Mouse (Mus musculus) limb, embryonic 14.5 days (tissue): ENCODE results near the gene Rpl37. TPM values are rescaled to one million over a fixed set of nuclear protein-coding genes. Genes with fewer than 3 reads are reported as not detected.

Source experiments
- ATAC-seq: fragments of 200-750 bp; cut with Nextera tagmentation; 2 replicates; pipeline ENCODE4 v1.8.0; 2017; ENCODE audit warnings: low read depth, moderate number of reproducible peaks, moderate TSS enrichment; ENCODE audit not compliant: low FRiP score
- DNase-seq: peaks from one replicate; pipeline ENCODE4 v3.0.0-alpha.2; 2015; ENCODE audit warnings: low spot score
- H3K27ac ChIP-seq: fragments of 300-500 bp; sonication (generic); replicated peaks from 2 replicates; pipeline ENCODE4 v1.5.1; 2014; ENCODE audit warnings: low read depth, mild to moderate bottlenecking, low read length, moderate library complexity, mixed read lengths
- H3K27me3 ChIP-seq: fragments of 300-500 bp; sonication (generic); 2 replicates; pipeline ENCODE4 v1.6.1; 2014; ENCODE audit warnings: low read length, mixed read lengths; ENCODE audit not compliant: control insufficient read depth, insufficient read depth
- H3K36me3 ChIP-seq: fragments of 300-500 bp; sonication (generic); 2 replicates; pipeline ENCODE4 v1.6.1; 2014; ENCODE audit warnings: mild to moderate bottlenecking, low read length, moderate library complexity, mixed read lengths; ENCODE audit not compliant: control insufficient read depth, insufficient read depth
- H3K4me1 ChIP-seq: fragments of 300-500 bp; sonication (generic); 2 replicates; pipeline ENCODE4 v1.6.1; 2014; ENCODE audit warnings: antibody characterized with exemption, low read length, mixed read lengths; ENCODE audit not compliant: control insufficient read depth, insufficient read depth
- H3K4me2 ChIP-seq: fragments of 300-500 bp; sonication (generic); replicated peaks from 2 replicates; pipeline ENCODE4 v1.6.1; 2014; ENCODE audit warnings: low read depth, mild to moderate bottlenecking, low read length, moderate library complexity; ENCODE audit not compliant: severe bottlenecking
- H3K4me3 ChIP-seq: fragments of 300-500 bp; sonication (generic); replicated peaks from 2 replicates; pipeline ENCODE4 v1.5.1; 2014; ENCODE audit warnings: low read length
- H3K9ac ChIP-seq: fragments of 300-500 bp; sonication (generic); 2 replicates; pipeline ENCODE4 v1.6.1; 2014; ENCODE audit warnings: mild to moderate bottlenecking, low read depth, low read length, moderate library complexity; ENCODE audit not compliant: severe bottlenecking
- H3K9me3 ChIP-seq: fragments of 300-500 bp; sonication (generic); 2 replicates; pipeline ENCODE4 v1.6.1; 2016; ENCODE audit warnings: low read length; ENCODE audit not compliant: control insufficient read depth
- POLR2A ChIP-seq: fragments of 200-500 bp; IDR thresholded peaks from 2 replicates; pipeline ENCODE4 v1.8.0; 2012; ENCODE audit warnings: inconsistent platforms, mild to moderate bottlenecking, moderate library complexity, borderline replicate concordance; ENCODE audit not compliant: insufficient read depth, insufficient read length; ENCODE audit errors: extremely low read depth
- WGBS: fragments of 180-500 bp; shearing (Covaris S2); extraction: QIAGEN DNeasy Blood & Tissue Kit; methylation state at CpG from one replicate; pipeline ENCODE4 v1.1.7; 2014; 5-methylcytosine and 5-hydroxymethylcytosine counted together
- polyA plus RNA-seq, 2 experiments: library from polyadenylated mRNA; depleted of rRNA in 1 of 2; stranded (reverse) in 1 of 2; unstranded in 1 of 2; fragments of >200 nt; fragmentation: Nextera tagmentation in 1 of 2; extraction: Ambion mirVana in 1 of 2; gene quantifications; 2 replicates each; pipeline versions ENCODE4 v1.2.1 to v1.2.3; 2012 to 2014

The Rpl37 gene
- polyA plus RNA-seq, 2 experiments: 865 to 1,908 TPM

DNA sequence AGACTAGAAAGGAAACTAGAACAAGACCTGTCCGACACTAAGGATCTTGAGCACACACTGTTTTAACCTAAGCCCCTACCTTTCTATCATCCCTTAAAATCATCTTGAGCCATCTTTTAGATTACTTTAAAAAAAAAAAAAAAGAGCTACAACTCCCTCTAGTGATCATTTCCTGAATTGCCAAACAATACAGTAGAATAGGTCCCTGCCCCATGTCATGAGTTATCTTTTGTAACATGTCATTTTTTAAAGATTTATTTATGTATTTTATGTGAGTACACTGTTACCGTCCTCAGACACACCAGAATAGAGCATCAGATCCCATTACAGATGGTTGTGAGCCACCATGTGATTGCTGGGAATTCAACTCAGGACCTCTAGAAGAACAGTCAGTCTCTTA is 10.2 kb upstream of the Rpl37 start:
- Histone ChIP-seq H3K36me3 (no peaks in the 10 kb centered on the region), H3K9ac (no peak overlapping the region), H3K4me2 (no peak overlapping the region), H3K9me3 (no peaks in the 10 kb centered on the region), H3K4me1 (no peaks in the 10 kb centered on the region), H3K4me3 (no peak overlapping the region), H3K27ac (no peak overlapping the region), H3K27me3 (no peaks in the 10 kb centered on the region)
- ATAC-seq: no peak
- DNase-seq: no peak
- TF ChIP-seq POLR2A: no peak
- 48% methylated on average over 2 of the region's 2 CpGs for WGBS

DNA sequence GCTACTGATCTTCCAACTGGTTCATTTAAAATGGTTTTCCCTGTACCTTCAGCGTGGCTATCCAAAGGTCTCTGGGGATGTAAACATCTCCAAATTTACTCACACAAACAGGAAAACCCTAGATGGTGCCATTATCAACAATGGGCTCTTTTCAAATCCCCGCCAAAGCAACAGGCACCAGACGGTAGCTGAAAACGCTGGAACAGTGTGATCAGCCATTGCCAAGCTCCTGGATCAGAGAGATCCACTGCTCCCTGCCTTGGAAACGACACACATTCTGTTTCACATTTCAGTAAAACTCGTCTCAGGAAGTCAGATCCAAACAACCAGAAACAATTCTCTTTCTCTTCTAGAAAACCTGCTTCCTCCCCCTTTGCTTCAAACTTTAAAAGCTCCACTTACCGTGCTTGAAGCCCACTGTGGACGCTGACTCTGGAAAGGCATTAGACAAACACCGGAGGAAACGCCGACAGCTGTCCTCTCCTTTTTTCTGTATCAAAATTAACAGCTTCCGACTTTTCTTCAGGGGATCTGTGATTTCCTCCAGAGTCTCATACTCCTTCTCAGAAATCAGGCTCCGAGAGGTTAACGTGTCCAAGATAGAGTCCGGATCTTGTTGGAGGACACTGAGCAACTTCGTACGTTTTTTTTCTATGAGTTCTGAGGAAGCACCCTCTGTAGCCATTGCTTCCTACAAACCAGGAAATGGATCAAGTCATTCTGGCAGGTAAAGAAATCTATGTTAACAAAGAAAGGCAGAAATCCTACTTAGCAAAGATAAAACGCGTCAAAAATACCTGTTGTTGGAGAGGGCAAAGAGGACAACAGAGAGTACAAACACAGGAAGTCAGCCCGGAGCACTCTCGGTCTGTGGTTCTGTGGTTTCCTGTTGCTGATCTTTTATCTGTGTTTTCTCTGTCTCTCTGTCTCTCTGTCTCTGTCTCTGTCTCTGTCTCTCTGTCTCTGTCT is 8.5 kb upstream of the Rpl37 start, which contains the start of gene Card6:
Card6 (minus strand) TSS at position 854 of the 969 bp plus-strand sequence.
- 68% methylated on average over 21 of the region's 21 CpGs for WGBS
- DNase-seq (no peak), ATAC-seq (no peak)
- no peaks in the 10 kb centered on the region for H3K27me3 ChIP-seq
- no peak for TF ChIP-seq POLR2A
- no peaks in the 10 kb centered on the region for H3K4me1 ChIP-seq
- H3K4me2 ChIP-seq: no peak within 1 kb of the TSS
- no peaks in the 10 kb centered on the region for H3K36me3 ChIP-seq
- H3K4me3 ChIP-seq: no peak within 1 kb of the TSS; the same call in 1 of the 2 replicates
- no peak within 1 kb of the TSS for H3K27ac ChIP-seq
- no peak within 1 kb of the TSS for H3K9ac ChIP-seq
- H3K9me3 ChIP-seq: no peaks in the 10 kb centered on the region

DNA sequence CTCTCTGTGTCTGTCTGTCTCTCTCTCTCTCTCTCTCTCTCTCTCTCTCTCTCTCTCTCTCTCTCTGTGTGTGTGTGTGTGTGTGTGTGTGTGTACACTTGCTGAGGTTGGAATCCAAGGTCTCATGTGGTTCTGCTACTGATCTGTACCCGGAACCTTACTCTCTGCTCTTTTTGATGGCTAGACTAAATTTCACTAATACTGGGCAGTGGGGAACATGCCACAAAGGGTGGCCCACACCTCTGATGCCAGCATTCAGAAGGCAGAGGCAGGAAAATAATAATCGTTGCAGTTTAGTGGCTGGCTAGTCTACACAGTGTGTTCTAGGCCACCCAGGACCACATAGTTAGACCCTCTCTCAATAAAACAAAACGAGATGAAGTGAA is 7.8 kb upstream of the Rpl37 start:
- Histone ChIP-seq H3K27ac (no peak overlapping the region), H3K27me3 (no peaks in the 10 kb centered on the region), H3K36me3 (no peaks in the 10 kb centered on the region), H3K9ac (no peak overlapping the region), H3K9me3 (no peaks in the 10 kb centered on the region), H3K4me2 (no peak overlapping the region), H3K4me3 (no peak overlapping the region), H3K4me1 (no peaks in the 10 kb centered on the region)
- WGBS: 73% methylated on average over 3 of the region's 3 CpGs
- TF ChIP-seq POLR2A: no peak
- no peak for DNase-seq
- no peak for ATAC-seq

DNA sequence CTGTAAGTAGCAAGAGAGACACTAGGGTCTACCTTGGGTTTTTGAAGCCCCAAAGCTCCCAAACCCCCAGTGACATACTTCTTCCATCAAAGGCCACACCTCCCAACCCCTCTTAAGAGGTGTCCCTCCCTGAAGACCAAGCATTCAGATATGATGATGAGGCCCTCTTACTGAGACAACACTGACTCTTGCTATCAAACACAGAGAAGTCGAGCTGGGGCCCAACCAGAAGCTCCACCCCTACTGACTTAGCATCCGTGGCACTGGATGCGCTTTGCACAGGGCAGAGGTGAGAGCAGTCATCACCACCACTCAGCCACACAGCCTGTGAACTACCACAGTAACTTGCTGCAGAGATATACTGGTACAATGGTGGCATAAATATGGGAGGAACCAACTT is 3.8 kb upstream of the Rpl37 start:
- H3K27ac ChIP-seq: no peak overlapping the region
- H3K27me3 ChIP-seq: no peaks in the 10 kb centered on the region
- no peak overlapping the region for H3K4me3 ChIP-seq
- DNase-seq (no peak), ATAC-seq (no peak)
- no peak for TF ChIP-seq POLR2A
- 82% methylated on average over 3 of the region's 3 CpGs for WGBS
- no peak overlapping the region for H3K9ac ChIP-seq
- no peak overlapping the region for H3K4me2 ChIP-seq
- no peaks in the 10 kb centered on the region for H3K9me3 ChIP-seq
- H3K4me1 ChIP-seq: peaks cover 3% of the 10 kb centered on the region
- peaks cover 3% of the 10 kb centered on the region for H3K36me3 ChIP-seq

DNA sequence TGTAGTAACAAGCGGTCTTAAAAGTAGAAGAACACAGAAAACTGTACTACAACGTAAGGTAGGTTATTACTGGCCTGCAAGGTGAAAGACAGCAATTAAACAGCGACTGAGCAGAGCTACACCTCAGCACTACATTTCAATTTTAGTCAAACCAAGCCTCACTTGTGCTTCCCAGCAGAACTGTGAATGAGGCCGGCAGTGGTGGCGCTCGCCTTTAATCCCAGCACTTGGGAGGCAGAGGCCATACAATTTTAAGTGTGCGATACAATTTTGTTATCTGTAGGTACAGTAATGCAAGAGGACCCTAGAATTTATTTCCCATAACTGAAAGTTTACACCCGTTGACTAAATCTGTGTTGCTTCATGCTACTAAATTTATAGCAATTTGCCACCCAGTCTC is 1.3 kb upstream of the Rpl37 start:
- H3K36me3 ChIP-seq: peaks cover 28% of the 10 kb centered on the region
- no peak for ATAC-seq
- peak overlapping the region; percentile 94 for H3K27ac ChIP-seq
- no peaks in the 10 kb centered on the region for H3K9me3 ChIP-seq
- H3K9ac ChIP-seq: peak overlapping the region; percentile 73
- peak overlapping the region; percentile 52 for H3K4me2 ChIP-seq
- DNase-seq: no peak
- 52% methylated on average over 8 of the region's 8 CpGs for WGBS
- peaks cover 7% of the 10 kb centered on the region for H3K4me1 ChIP-seq
- TF ChIP-seq POLR2A: no peak
- peak overlapping the region; percentile 89 for H3K4me3 ChIP-seq
- H3K27me3 ChIP-seq: no peaks in the 10 kb centered on the region
